Comparison of ENCODE assay signal across 33 mouse cellular contexts in genomic region chr11:32801715-32802114, GRCm38 (mm10). TPM values are rescaled to one million over a fixed set of nuclear protein-coding genes. Genes with fewer than 3 reads are reported as not detected.
DNase-seq lines count a peak whose midpoint lies in the region; ATAC-seq lines count a peak whose summit lies in the region.
"Had no signal": no experiment of that assay in that cellular context is flagged by ENCODE, and none has a peak within 500 bp of the region (broad histone marks: within the 10 kb centered on the region; RNA-seq: fewer than 3 reads in every experiment).

No protein-coding gene starts in this region.

- no peaks in the 10 kb centered on the region for H3K36me3 ChIP-seq in hindbrain, embryonic 15.5 days
- no peaks in the 10 kb centered on the region for H3K36me3 ChIP-seq in hindbrain, embryonic 10.5 days
- no peaks in the 10 kb centered on the region for H3K36me3 ChIP-seq in limb, embryonic 15.5 days
- H3K36me3 ChIP-seq: embryonic facial prominence, embryonic 13.5 days; forebrain, embryonic 10.5 days; kidney, embryonic 15.5 days; liver, embryonic 12.5 days; midbrain, embryonic 12.5 days had no signal

- no peak overlapping the region for H3K9ac ChIP-seq in hindbrain, embryonic 15.5 days
- H3K9ac ChIP-seq in limb, embryonic 15.5 days, result no peak overlapping the region
- H3K9ac ChIP-seq: embryonic facial prominence, embryonic 13.5 days; kidney, embryonic 15.5 days; liver, embryonic 12.5 days; liver, postnatal 0 days; midbrain, embryonic 12.5 days had no signal

- ATAC-seq in hindbrain, embryonic 15.5 days (ENCODE audit: low FRiP score, low read depth), result no peak
- no peak for ATAC-seq in limb, embryonic 15.5 days (ENCODE audit: insufficient number of reproducible peaks, low FRiP score, low TSS enrichment, low read depth)
- ATAC-seq: liver, embryonic 12.5 days; liver, postnatal 0 days had no signal

- H3K4me3 ChIP-seq in hindbrain, embryonic 15.5 days, result no peak overlapping the region
- H3K4me3 ChIP-seq in hindbrain, embryonic 10.5 days, result no peak overlapping the region
- H3K4me3 ChIP-seq in limb, embryonic 15.5 days, result no peak overlapping the region
- H3K4me3 ChIP-seq: embryonic facial prominence, embryonic 13.5 days; forebrain, embryonic 10.5 days; kidney, embryonic 15.5 days; liver, embryonic 12.5 days; megakaryocyte, embryonic 14.5 days; midbrain, embryonic 12.5 days; myocyte had no signal

- H3K4me2 ChIP-seq in hindbrain, embryonic 15.5 days, result no peak overlapping the region
- H3K4me2 ChIP-seq in limb, embryonic 15.5 days, result no peak overlapping the region
- H3K4me2 ChIP-seq: embryonic facial prominence, embryonic 13.5 days; kidney, embryonic 15.5 days; liver, embryonic 12.5 days; midbrain, embryonic 12.5 days had no signal

- H3K27me3 ChIP-seq in hindbrain, embryonic 15.5 days, result no peaks in the 10 kb centered on the region
- no peaks in the 10 kb centered on the region for H3K27me3 ChIP-seq in hindbrain, embryonic 10.5 days (ENCODE audit: insufficient read depth, poor library complexity, severe bottlenecking)
- no peaks in the 10 kb centered on the region for H3K27me3 ChIP-seq in limb, embryonic 15.5 days
- H3K27me3 ChIP-seq: embryonic facial prominence, embryonic 13.5 days; kidney, embryonic 15.5 days; liver, embryonic 12.5 days; midbrain, embryonic 12.5 days had no signal

- peaks cover 12% of the 10 kb centered on the region for H3K4me1 ChIP-seq in hindbrain, embryonic 15.5 days (replicated peaks)
- H3K4me1 ChIP-seq in hindbrain, embryonic 10.5 days (replicated peaks), result peaks cover 6% of the 10 kb centered on the region; the same call in 1 of the 2 replicates
- H3K4me1 ChIP-seq in limb, embryonic 15.5 days, result peaks cover 31% of the 10 kb centered on the region
- H3K4me1 ChIP-seq: liver, embryonic 12.5 days; megakaryocyte, embryonic 14.5 days; midbrain, embryonic 12.5 days had no signal

- H3K9me3 ChIP-seq in hindbrain, embryonic 15.5 days, result no peaks in the 10 kb centered on the region
- no peaks in the 10 kb centered on the region for H3K9me3 ChIP-seq in hindbrain, embryonic 10.5 days
- H3K9me3 ChIP-seq in limb, embryonic 15.5 days, result no peaks in the 10 kb centered on the region
- H3K9me3 ChIP-seq: embryonic facial prominence, embryonic 13.5 days; kidney, embryonic 15.5 days; liver, embryonic 12.5 days; megakaryocyte, embryonic 14.5 days; midbrain, embryonic 12.5 days had no signal

- DNase-seq in hindbrain, embryonic 10.5 days (ENCODE audit: low spot score), result no peak
- peak; percentile 66 for DNase-seq in CD4-positive, CD25-positive, alpha-beta regulatory T cell, adult 2 months (ENCODE audit: low read depth, low spot score)
- peak; percentile 60 for DNase-seq in induced T-regulatory cell, adult 2 months (ENCODE audit: low read depth)
- no peak for DNase-seq in cerebellum, postnatal 36 days
- DNase-seq in urinary bladder, postnatal 36 days (ENCODE audit: low spot score in 2 of 2), result no peak
- no peak for DNase-seq in thymus, postnatal 10 days (ENCODE audit: low spot score in 2 of 2)
- DNase-seq: adrenal gland, postnatal 10 days; cerebellum, adult 8-10 months; heart, postnatal 14 days; kidney, adult 18-20 months; kidney, postnatal 25 days; liver, postnatal 0 days; lung, postnatal 4 days; spleen, adult 18-20 months; thymus, adult 18-20 months; thymus, postnatal 36 days had no signal

- peak overlapping the region; percentile 23; the same call in 1 of the 2 replicates for H3K27ac ChIP-seq in hindbrain, embryonic 15.5 days (replicated peaks)
- H3K27ac ChIP-seq in hindbrain, embryonic 10.5 days, result no peak overlapping the region
- 0 out of 2 replicates have a peak overlapping the region, but pooled peaks have one; percentile 39 for H3K27ac ChIP-seq in limb, embryonic 15.5 days
- H3K27ac ChIP-seq: embryonic facial prominence, embryonic 13.5 days; forebrain, embryonic 10.5 days; kidney, embryonic 15.5 days; liver, embryonic 12.5 days; midbrain, embryonic 12.5 days; stomach, postnatal 0 days had no signal

- 83% methylated on average over 6 of the region's 6 CpGs for WGBS in hindbrain, embryonic 15.5 days
- 73% methylated on average over 6 of the region's 6 CpGs for WGBS in hindbrain, embryonic 10.5 days
- 68% methylated on average over 6 of the region's 6 CpGs for WGBS in limb, embryonic 15.5 days

RNA-seq across cellular contexts. Expression of gene Smim23, which starts 22.7 kb away (rescaled TPM):
- not detected in 2 replicates for polyA plus RNA-seq in hindbrain, embryonic 15.5 days (2015; fragmentation: Nextera tagmentation; extraction: Ambion mirVana)
- polyA plus RNA-seq in hindbrain, embryonic 10.5 days (2016; fragmentation: Nextera tagmentation; extraction: Ambion mirVana), result not detected in 2 replicates
- not detected in 2 replicates for polyA plus RNA-seq in limb, embryonic 15.5 days (2015; fragmentation: Nextera tagmentation; extraction: Ambion mirVana)
- polyA plus RNA-seq: embryonic facial prominence, embryonic 13.5 days; forebrain, embryonic 10.5 days; forebrain, embryonic 16.5 days; heart, embryonic 14.5 days; hindbrain, embryonic 11.5 days; intestine, embryonic 14.5 days; kidney, embryonic 15.5 days; liver, embryonic 12.5 days; liver, postnatal 0 days; lung, postnatal 0 days; midbrain, embryonic 12.5 days; midbrain, postnatal 0 days; myocyte; neural tube, embryonic 14.5 days; stomach, postnatal 0 days had no signal

Comparison
In these comparisons a context has a peak if more than half of its experiments do, and no peak if none do; other contexts are left out.
1. DNase-seq: peak in CD4-positive, CD25-positive, alpha-beta regulatory T cell, adult 2 months (single experiment) and induced T-regulatory cell, adult 2 months (single experiment); none in hindbrain, embryonic 10.5 days (single experiment), cerebellum, postnatal 36 days (0 of 2), urinary bladder, postnatal 36 days (0 of 2) and thymus, postnatal 10 days (0 of 2).